Mouse (Mus musculus) activated CD4-positive, CD25-positive, alpha-beta regulatory T cell (primary cell): Measurements from ENCODE around the gene Gm1993. TPM values are rescaled to one million over a fixed set of nuclear protein-coding genes. Genes with fewer than 3 reads are reported as not detected.

Experiments used
- polyA plus RNA-seq, 2 experiments: library from polyadenylated mRNA; unstranded; fragments of 100-300 nt; shearing (Covaris generic); gene quantifications; one replicate each; pipeline ENCODE4 v1.2.1; 2017

Gm1993 gene
- polyA plus RNA-seq: not detected

DNA sequence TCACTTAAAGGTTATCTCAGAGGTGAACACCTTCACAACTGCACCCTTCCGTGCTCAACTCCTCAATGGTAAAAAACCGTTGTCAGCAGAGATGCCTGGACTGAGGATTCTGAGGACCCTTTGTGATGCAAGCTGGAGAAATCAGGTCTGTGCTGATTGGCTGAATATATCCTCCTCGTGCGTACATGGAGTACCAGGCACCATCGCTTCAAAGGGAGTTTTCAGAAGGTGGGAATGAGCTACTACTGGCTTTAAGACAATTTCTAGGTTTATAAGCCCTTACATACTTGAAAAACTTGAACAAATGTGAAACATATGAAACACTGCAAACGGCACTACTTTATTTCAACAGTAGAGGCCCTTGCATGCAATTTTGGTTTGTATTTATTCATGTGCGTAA is at the start of gene Gm1993:
TSS of gene Gm1993 (minus strand) at position 101 of the 400 bp plus-strand sequence.

